Mouse (Mus musculus) bone marrow macrophage, adult 2 months (primary cell): Measurements from ENCODE around the gene Vav1.

Experiments used
- CTCF ChIP-seq: IDR thresholded peaks from 2 replicates; pipeline ENCODE4 v1.5.1; 2012; ENCODE audit warnings: low read depth, mild to moderate bottlenecking, low read length, moderate library complexity
- POLR2A ChIP-seq: IDR thresholded peaks from 2 replicates; pipeline ENCODE4 v1.6.1; 2012; ENCODE audit warnings: mild to moderate bottlenecking, low read depth, low read length, borderline replicate concordance

GRCm38 (mm10) chr17:57347781-57348180 is 68.9 kb downstream of the Vav1 start:
- TF ChIP-seq CTCF (no peak), POLR2A (no peak)
